Mouse (Mus musculus) liver, embryonic 11.5 days (tissue): Measurements from ENCODE around the gene Nubpl. TPM values are rescaled to one million over a fixed set of nuclear protein-coding genes. Genes with fewer than 3 reads are reported as not detected.

Source experiments
- ATAC-seq: fragments of 200-750 bp; cut with Nextera tagmentation; replicated peaks from 2 replicates; pipeline ENCODE4 v1.8.0; 2017; ENCODE audit warnings: moderate number of reproducible peaks, mild to moderate bottlenecking, moderate TSS enrichment, moderate library complexity; ENCODE audit not compliant: low FRiP score
- DNase-seq: peaks from one replicate; pipeline ENCODE4 v3.0.0-alpha.2; 2017; ENCODE audit warnings: low spot score
- H3K27ac ChIP-seq: fragments of 300-500 bp; sonication (generic); 2 replicates; pipeline ENCODE4 v1.5.1; 2014; ENCODE audit warnings: mild to moderate bottlenecking, low read depth, low read length, control low read depth
- H3K27me3 ChIP-seq: fragments of 300-500 bp; sonication (generic); replicated peaks from 2 replicates; pipeline ENCODE4 v1.6.1; 2014; ENCODE audit warnings: low read length, mixed read lengths; ENCODE audit not compliant: control insufficient read depth, insufficient read depth
- H3K36me3 ChIP-seq: fragments of 300-500 bp; sonication (generic); 2 replicates; pipeline ENCODE4 v1.6.1; 2014; ENCODE audit warnings: mild to moderate bottlenecking, low read length, moderate library complexity, mixed read lengths; ENCODE audit not compliant: control insufficient read depth, insufficient read depth
- H3K4me1 ChIP-seq: fragments of 300-500 bp; sonication (generic); replicated peaks from 2 replicates; pipeline ENCODE4 v1.6.1; 2014; ENCODE audit warnings: low read length, mixed read lengths; ENCODE audit not compliant: control insufficient read depth, insufficient read depth
- H3K4me2 ChIP-seq: fragments of 300-500 bp; sonication (generic); 2 replicates; pipeline ENCODE4 v1.6.1; 2014; ENCODE audit warnings: mild to moderate bottlenecking, control low read depth, moderate library complexity
- H3K4me3 ChIP-seq: fragments of 300-500 bp; sonication (generic); 2 replicates; pipeline ENCODE4 v1.5.1; 2014; ENCODE audit warnings: low read depth, low read length, control low read depth
- H3K9ac ChIP-seq: fragments of 300-500 bp; sonication (generic); 2 replicates; pipeline ENCODE4 v1.6.1; 2014; ENCODE audit warnings: low read depth, low read length, control low read depth
- H3K9me3 ChIP-seq: fragments of 300-500 bp; sonication (generic); 2 replicates; pipeline ENCODE4 v1.6.1; 2016; ENCODE audit warnings: low read length, inconsistent platforms, mixed read lengths; ENCODE audit not compliant: control insufficient read depth
- WGBS: fragments of 180-500 bp; shearing (Covaris S2); extraction: QIAGEN DNeasy Blood & Tissue Kit; methylation state at CpG from one replicate; pipeline ENCODE4 v1.1.7; 2014; 5-methylcytosine and 5-hydroxymethylcytosine counted together
- polyA plus RNA-seq: library from polyadenylated mRNA; unstranded; fragments of >200 nt; fragmentation: Nextera tagmentation; extraction: Ambion mirVana; gene quantifications from 2 replicates; pipeline ENCODE4 v1.2.1, GENCODE M21; 2014

The Nubpl gene
- polyA plus RNA-seq, 1 experiment from 2014 or later, result 12.4 TPM

DNA sequence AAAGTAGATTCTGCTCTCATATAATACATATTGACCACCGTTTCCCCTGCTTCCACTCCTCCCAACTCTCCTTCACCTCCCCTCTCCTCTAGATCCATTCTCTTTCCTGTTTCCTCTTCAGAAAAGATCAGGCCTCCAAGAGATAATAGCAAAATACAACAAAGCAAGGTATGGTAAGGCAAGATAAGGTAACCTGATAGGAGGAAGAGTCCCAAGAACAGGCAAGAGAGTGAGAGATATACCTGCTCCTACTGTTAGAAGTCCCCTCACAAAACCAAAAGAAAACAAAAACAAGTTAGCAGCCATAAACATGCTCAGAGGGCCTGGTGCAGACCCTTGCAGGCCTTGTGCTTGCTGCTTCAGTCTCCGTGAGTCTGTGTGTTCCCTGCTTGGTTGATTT lies 49.1 kb downstream of the Nubpl start:
- ATAC-seq (peak; percentile 68), DNase-seq (no peak)
- Histone ChIP-seq H3K27me3 (no peaks in the 10 kb centered on the region), H3K4me1 (peaks cover 2% of the 10 kb centered on the region; the same call in 1 of the 2 replicates), H3K9me3 (peaks cover 2% of the 10 kb centered on the region; the same call in 1 of the 2 replicates), H3K36me3 (0 out of 2 replicates have a peak, but pooled peaks cover 2% of the 10 kb centered on the region), H3K4me3 (no peak overlapping the region), H3K9ac (no peak overlapping the region), H3K4me2 (peak overlapping the region; percentile 29; the same call in 1 of the 2 replicates), H3K27ac (no peak overlapping the region)
- WGBS, result 52% methylated on average over 2 of the region's 2 CpGs

- H3K27me3 ChIP-seq, result no peaks in the 10 kb centered on the region
- H3K4me1 ChIP-seq, result peaks cover 2% of the 10 kb centered on the region; the same call in 1 of the 2 replicates
- no peak overlapping the region for H3K27ac ChIP-seq
- DNase-seq (no peak), ATAC-seq (no peak)
- H3K4me3 ChIP-seq, result no peak overlapping the region
- no peaks in the 10 kb centered on the region for H3K9me3 ChIP-seq
- WGBS, result 82% methylated on average over 3 of the region's 3 CpGs
- no peak overlapping the region for H3K4me2 ChIP-seq
- H3K9ac ChIP-seq, result no peak overlapping the region
- no peaks in the 10 kb centered on the region for H3K36me3 ChIP-seq
Measured at GRCm38 (mm10) chr12:52149448-52149847, 51.9 kb downstream of the Nubpl start.

DNA sequence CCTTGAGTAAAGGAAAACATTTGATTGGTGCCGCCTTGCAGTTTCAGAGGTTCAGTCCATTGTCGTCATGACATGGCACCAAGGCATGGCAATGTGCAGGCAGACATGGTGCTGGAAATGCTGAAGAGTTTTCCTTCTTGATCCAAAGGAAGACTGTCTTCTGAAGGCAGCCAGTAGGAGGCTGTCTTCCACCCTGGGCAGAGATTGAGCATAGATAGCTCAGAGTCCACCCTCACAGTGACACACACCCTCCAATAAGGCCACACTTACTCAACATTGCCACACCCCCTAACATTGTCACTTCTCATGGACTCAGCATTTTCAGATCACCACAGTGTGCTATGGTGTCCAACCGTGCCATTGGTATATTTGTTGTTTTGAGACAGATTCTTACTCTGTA lies 54.5 kb downstream of the Nubpl start:
- Histone ChIP-seq H3K9me3 (no peaks in the 10 kb centered on the region), H3K4me3 (no peak overlapping the region), H3K27ac (no peak overlapping the region), H3K9ac (no peak overlapping the region), H3K27me3 (no peaks in the 10 kb centered on the region), H3K4me2 (no peak overlapping the region), H3K36me3 (no peaks in the 10 kb centered on the region), H3K4me1 (peaks cover under 1% of the 10 kb centered on the region; the same call in 1 of the 2 replicates)
- ATAC-seq, result no peak
- no peak for DNase-seq
- 90% methylated on average over 3 of the region's 3 CpGs for WGBS

DNA sequence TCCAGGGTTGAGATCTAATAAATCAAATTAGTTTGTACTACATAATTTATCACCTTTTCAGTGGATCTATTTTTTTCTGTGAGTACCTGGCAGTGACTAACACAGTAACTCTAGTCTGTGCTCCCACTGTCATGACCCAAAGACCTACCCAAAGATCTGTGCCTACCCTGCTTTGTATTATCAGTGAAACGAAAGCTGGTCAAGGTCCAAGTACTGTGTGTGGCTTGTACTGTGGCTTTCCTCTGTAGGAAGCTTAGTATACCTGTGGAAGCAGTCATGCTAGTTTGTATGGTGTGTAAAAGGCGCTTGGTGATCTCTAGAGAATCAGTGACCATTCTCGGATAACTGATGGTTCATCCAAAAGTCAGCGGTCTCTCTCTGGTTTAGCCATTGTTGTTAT lies 57.4 kb downstream of the Nubpl start:
- no peaks in the 10 kb centered on the region for H3K9me3 ChIP-seq
- ATAC-seq, result no peak
- WGBS, result 86% methylated on average over 4 of the region's 4 CpGs

DNA sequence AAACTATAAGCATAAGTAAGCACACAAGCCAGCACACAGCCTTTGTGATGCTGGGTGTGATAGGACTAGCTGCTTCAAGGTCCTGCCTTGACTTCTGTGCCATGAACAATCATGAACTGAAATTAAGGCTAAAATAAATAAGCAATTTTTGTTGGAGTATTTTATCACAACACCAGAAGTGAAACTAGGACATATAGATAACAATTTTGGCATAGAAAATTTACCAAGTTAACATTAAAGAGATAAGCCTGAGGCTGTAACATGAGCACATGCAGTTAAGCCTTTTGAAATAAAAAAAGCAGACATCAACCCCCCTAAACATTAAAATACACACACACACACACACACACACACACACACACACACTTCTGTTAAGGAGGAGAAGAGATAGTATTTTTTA lies 66.9 kb downstream of the Nubpl start:
- Histone ChIP-seq H3K27me3 (no peaks in the 10 kb centered on the region), H3K4me2 (no peak overlapping the region), H3K36me3 (no peaks in the 10 kb centered on the region), H3K9ac (no peak overlapping the region), H3K4me1 (no peaks in the 10 kb centered on the region), H3K27ac (no peak overlapping the region), H3K4me3 (no peak overlapping the region), H3K9me3 (no peaks in the 10 kb centered on the region)
- DNase-seq (no peak), ATAC-seq (no peak)

More for the DNA sequence above, 57.4 kb downstream of the Nubpl start:
- Histone ChIP-seq H3K27me3 (no peaks in the 10 kb centered on the region), H3K4me2 (no peak overlapping the region), H3K36me3 (no peaks in the 10 kb centered on the region), H3K9ac (no peak overlapping the region), H3K27ac (no peak overlapping the region), H3K4me1 (no peaks in the 10 kb centered on the region), H3K4me3 (no peak overlapping the region)
- DNase-seq, result no peak

DNA sequence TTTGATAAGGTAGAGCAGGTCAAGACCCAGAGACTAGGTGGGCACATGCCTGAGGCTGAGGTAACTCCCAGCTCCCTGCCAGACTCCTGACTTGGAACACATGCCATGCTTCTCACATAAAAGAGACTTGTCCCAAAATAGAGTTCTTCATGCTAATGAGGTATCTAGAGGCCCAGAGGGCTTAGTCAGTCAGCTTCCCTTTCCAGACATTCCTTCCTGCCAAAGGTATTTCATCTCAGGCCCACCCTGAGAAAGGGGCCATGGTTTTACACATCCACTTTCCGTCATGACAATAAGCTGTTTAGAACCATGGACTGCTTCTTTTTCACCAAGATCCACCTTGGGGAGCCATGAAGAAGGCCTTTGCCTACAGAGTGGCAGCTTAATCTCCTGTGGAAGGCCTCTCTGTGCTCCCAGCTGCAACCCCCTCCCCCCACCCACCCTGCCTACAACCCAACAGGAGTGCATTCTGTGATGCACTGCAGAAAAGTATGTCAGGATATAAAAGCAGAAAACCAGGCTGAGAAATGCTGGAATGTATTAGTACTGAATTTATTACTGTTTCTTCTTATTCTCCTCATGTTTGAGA lies 88.8 kb downstream of the Nubpl start:
- no peak for ATAC-seq
- WGBS, result 70% methylated on average over 1 of the region's 1 CpGs
- Histone ChIP-seq H3K27ac (no peak overlapping the region), H3K36me3 (no peaks in the 10 kb centered on the region), H3K4me2 (no peak overlapping the region), H3K9ac (no peak overlapping the region), H3K9me3 (no peaks in the 10 kb centered on the region), H3K27me3 (no peaks in the 10 kb centered on the region), H3K4me3 (no peak overlapping the region), H3K4me1 (no peaks in the 10 kb centered on the region)
- DNase-seq, result no peak

DNA sequence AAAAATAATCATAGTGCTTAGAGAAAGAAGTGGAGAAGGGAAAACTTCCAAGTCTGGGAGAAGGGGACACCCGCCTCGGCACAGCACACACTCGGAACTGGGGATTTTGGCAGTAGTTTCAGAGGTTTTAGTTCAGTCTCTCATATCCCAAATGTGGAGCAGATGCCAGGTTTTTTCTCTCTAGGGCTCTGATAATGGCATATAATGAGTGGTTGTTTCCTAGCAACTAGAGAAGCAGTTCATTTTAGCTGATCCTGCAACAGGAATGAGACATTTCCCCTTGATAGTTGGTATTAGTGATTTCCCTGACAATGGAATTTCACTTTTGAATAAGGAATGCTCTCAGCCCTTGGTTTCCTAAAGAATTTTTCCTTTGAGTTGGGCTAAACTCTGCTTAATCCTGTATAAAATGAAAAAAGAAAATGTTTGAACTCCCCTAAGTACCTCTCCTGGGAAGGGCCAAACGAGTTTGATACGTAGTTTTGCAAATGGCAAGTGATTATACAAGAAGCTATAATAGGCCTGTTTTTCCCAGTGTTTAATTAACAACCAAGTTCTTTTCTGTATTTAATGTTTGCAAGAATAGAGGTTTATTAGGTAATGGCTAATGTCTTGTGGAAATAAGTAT lies 89.5 kb downstream of the Nubpl start:
- no peak overlapping the region for H3K27ac ChIP-seq
- H3K36me3 ChIP-seq, result no peaks in the 10 kb centered on the region
- H3K9me3 ChIP-seq, result no peaks in the 10 kb centered on the region
- H3K27me3 ChIP-seq, result no peaks in the 10 kb centered on the region
- no peak overlapping the region for H3K4me3 ChIP-seq
- no peak overlapping the region for H3K4me2 ChIP-seq
- DNase-seq (no peak), ATAC-seq (no peak)
- no peak overlapping the region for H3K9ac ChIP-seq
- H3K4me1 ChIP-seq, result no peaks in the 10 kb centered on the region
- 73% methylated on average over 5 of the region's 5 CpGs for WGBS

- Histone ChIP-seq H3K4me1 (no peaks in the 10 kb centered on the region), H3K36me3 (no peaks in the 10 kb centered on the region), H3K9ac (no peak overlapping the region), H3K27me3 (no peaks in the 10 kb centered on the region), H3K4me3 (no peak overlapping the region), H3K4me2 (no peak overlapping the region), H3K9me3 (no peaks in the 10 kb centered on the region), H3K27ac (no peak overlapping the region)
- ATAC-seq (no peak), DNase-seq (no peak)
- 77% methylated on average over 4 of the region's 4 CpGs for WGBS
Measured at GRCm38 (mm10) chr12:52198471-52198870, 100.9 kb downstream of the Nubpl start.

DNA sequence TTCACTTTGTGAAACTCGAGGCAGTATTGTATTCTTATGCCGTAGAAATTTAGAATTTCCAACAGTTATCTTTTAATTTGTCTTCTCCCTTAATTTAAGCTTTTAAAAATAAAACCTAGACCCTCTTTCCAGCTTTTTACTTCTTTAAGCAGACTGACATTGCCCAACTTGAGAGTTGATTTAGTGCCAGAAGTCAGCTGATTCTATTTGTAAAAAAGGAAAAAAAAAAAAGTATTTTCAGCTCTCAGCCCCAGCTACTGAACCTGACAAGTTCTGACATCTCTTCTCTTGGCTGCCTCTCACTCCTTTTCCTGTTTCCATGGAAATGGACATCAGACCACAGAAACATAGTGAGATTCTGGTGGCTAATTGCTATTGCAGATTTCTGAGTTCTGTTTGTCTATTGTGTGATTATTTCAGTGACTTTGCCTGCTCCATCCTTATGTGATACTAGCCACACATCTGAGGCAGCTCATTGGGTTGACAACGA lies 111.6 kb downstream of the Nubpl start:
- Histone ChIP-seq H3K4me1 (no peaks in the 10 kb centered on the region), H3K4me2 (no peak overlapping the region)
- WGBS, result 65% methylated on average over 3 of the region's 3 CpGs

More for the DNA sequence above, 111.6 kb downstream of the Nubpl start:
- H3K27ac ChIP-seq, result no peak overlapping the region
- no peaks in the 10 kb centered on the region for H3K36me3 ChIP-seq
- no peak overlapping the region for H3K4me3 ChIP-seq
- H3K9ac ChIP-seq, result no peak overlapping the region
- ATAC-seq (no peak), DNase-seq (no peak)
- no peaks in the 10 kb centered on the region for H3K9me3 ChIP-seq
- no peaks in the 10 kb centered on the region for H3K27me3 ChIP-seq
